Mouse (Mus musculus): ENCODE results near the gene Fbxo17.

- TF ChIP-seq POLR2A (IDR thresholded peaks at IDR 0.05; ENCODE audit: low read depth, low read length) (no peak), CTCF (IDR thresholded peaks at IDR 0.05; ENCODE audit: extremely low read depth, insufficient read depth, insufficient read length, insufficient replicate concordance) (no peak)
Observed at GRCm38 (mm10) chr7:28717726-28718125, 1.1 kb downstream of the Fbxo17 start.
